Mouse (Mus musculus): ENCODE results near the gene Ipo9.

DNA sequence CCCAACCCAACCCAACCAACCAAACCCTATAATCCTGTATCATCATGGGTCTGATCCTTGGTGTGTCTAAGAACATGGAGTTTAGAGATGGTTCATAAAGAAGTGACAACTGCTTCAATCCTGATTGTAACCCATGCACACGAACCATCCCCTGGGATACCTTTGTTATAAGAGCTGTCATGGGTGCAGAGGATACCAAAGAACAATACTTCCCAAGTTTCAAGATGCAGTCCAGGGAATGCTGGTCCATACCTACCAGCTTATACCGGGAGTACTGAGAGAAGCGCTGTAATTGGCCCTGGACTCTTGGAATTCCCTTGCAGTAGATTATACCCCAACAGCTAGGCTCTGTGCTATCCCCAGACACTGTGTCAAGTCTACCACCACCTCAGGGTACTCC lies 11.6 kb upstream of the Ipo9 start:
- no peak for TF ChIP-seq CTCF (conservative IDR thresholded peaks at IDR 0.05; ENCODE audit: insufficient read depth, insufficient read length, low read depth, low read length)
- no peak for TF ChIP-seq POLR2A (IDR thresholded peaks at IDR 0.05; ENCODE audit: low read depth, low read length)
